Mouse (Mus musculus): ENCODE measurements at regions not wholly inside any gene's neighbourhood (a gene's known extent, or its start where the extent isn't known, plus 50 kb on each side); places are given as distances from the start of the nearest gene placed in this dataset.

DNA sequence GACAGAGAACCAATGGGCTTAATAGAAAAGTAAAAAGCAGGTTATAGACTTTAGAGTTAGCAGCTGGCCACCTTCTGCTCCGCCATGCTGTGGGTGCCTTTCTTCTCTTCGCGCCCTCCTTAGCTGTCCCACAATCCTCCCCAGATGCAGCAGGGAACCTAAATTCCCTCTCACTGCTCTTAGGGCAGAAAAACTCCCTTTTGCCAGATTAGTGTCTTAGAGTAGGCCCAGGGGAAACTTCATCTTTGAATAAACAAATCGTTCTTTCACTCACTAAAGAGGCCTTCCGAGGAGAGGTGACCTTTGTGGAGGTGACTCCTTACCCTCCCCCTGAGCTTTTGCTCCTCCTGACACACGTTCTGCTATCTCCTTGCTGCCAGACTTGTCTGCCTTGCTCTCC is 157.0 kb upstream of the Six2 start:
- DNase-seq (ENCODE audit: low read depth, low spot score) = no peak

DNA sequence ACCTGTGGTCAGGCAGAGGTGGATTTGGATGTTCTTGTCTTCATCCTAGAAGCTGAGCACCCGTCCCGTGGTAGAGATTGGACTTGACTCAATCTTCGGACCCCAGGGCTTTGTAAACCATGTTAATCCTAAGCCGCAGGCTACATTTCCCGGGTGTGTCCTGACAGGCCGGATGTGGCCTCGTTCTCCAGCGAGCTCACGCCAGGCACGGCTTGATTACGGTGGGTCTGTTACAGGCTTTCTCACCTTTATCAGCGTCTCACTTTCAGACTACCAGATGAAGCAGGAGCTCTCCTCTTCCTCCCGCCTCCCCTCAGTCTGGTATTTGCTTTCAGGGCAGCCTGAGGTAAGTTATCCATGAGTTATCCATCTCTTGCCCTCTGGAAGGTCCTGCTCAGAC is 156.4 kb upstream of the Six2 start:
- no peak for DNase-seq (ENCODE audit: low read depth, low spot score)

DNA sequence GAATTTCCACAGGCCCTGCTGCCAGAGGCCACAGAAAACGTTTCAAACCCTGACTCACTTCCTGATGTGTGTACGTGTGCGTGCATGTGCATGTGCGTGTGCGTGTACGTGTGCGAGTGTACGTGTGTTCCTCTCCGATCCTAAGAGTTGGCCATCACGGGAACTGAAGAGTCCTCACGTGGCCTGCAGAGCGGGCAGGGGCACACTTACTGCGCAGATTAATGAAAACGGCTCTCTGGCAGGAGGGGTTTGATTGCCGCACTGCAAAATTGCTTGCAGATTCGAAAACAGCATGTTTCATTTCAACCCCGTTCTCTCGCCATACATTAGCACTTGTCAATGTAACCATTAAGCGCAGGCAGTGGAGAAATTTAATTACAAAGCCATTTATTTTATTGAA is 135.0 kb upstream of the Six2 start:
- no peak for DNase-seq (ENCODE audit: low read depth, low spot score)

DNA sequence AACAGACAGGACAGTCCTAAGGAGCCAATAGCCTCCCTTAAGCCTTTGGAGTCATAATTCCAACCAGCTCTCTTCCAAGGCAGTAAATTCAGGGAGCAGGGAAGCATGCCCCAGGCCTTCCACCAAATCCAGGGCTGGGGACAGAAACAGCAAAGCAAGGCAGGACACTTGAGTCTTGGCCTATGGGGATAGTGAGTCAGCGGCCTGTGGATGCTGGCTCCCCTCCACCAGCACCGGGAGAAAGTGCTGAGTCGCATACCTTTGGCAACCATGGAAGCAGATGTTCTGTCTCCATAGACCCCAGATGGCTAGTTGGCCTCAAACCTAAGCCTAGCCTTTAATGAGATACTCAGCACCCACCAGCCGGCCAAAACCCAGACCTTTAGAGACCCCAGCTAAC is 133.8 kb upstream of the Six2 start:
- no peak for DNase-seq (ENCODE audit: low read depth, low spot score)

DNA sequence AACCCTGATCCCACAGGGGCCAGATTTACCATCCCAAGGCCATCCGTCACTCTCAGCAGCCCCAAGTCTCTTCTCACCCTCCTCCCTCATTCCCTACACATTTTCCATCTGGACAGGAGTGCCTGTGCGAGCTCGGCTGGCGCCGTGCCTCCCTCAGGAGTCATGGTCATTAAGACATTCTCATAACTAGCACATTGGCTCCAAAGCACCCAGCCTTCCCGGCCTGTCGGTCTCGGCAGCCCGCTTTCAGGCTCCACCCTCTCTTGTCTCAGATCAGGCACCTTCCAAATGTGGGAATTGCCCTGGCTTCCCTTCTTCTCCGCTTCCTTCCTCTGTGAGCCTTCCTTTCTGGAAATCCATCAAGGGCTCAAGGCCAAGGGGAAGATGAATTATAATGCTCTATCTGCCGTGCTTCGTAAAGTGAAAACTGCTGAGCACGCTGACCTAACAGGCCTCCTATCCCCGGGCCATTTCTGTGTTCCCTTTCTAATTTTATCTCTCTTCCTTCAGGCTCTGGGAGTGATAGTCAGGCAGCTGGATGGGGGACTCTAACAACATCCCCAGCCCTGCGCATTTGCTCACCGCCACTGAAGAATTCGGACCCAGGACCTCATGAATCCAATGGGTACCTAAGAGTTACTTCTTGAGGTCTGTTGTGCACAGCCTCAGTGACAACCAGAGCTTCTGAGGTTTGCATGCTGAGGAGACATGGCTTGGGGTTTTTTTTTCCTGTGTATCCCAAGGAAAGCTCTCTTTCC is 130.2 kb upstream of the Six2 start:
- DNase-seq (ENCODE audit: low read depth, low spot score) = no peak

DNA sequence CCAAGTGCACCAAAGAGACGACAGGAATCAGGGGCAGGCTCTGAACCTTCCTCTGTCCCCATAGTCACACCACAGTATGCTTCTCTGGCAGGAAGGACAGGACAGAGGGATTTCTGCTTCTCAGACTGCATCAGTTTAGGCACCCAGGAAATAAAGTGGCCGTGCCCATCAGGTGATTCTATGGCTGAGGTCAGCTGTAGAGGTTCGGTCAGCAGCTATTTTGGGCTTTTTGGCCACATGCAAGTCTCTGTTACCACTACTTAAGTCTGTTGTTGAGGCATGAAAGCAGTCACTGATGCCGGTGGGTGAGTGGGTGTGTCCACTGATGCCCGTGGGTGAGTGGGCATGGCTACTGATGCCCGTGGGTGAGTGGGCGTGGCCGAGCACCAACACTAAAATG is 128.4 kb upstream of the Six2 start:
- no peak for DNase-seq (ENCODE audit: low read depth, low spot score)

DNA sequence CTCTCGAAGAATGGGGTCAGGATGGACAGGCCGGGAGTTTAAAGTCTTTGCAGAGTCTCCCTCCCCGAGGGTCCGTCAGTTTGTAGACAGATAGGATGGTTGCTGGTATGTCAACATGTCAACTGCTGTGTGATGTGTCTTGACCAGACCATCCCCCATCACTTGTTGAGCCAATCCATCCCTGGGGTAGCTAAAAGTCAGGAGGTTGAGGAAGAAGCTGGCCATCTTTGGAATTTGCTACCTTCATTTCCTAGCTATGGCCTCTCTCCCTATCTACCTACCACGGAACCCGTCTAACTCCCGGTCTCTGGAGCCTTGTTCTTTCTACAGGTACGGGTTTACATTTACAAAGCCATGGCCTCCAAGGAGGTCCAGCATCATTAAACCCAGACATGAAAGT is 128.0 kb upstream of the Six2 start:
- DNase-seq (ENCODE audit: low read depth, low spot score) = no peak

DNA sequence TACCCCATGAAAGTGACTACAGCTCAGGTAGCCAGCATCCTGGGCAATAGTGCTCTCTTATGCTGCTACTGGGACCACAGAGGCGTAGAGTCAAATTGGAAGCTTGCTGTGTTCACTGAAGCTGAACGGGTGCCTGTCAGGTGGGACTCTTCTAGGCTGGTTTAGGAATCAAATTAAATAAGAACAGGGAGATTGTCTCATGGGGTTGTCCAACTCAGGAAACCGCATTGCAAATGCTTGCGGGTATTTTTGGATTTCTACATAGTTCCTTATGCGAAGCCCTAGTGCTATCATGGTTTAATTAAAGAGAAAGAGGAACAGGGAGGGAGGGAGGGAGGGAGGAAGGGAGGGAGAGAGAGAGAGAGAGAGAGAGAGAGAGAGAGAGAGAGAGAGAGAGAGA is 120.5 kb upstream of the Six2 start:
- no peak for DNase-seq (ENCODE audit: low read depth, low spot score)

DNA sequence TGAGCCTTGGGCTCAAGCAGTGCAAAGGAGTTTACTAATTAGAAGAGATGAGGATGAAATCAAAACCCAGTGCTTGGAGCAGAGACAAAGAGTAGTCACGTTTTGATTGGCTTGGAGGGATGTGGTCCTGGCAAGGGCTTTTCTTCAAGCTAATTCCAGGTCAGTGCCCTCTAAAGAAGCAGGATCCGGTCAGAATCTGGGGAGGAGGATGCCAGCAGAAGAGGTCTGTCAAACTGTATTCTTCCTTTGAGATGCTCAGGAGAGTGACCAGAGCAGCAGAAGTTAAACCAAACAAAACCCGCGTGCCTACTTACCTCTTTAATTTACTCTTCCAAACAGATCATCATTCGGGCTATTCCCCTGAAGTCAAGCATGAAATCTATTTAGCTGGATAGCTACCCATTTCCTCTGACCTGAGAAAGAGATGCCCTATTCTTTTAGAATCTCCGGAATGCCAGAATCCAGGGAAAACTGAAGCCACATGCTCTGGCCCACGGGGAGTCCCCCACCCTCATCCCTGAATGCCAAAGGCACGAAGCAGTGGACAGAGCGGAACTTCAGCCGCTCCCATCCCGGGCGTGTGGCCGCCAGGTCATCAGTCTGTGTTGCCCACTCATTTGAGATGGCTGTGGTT is 117.8 kb upstream of the Six2 start:
- no peak for DNase-seq (ENCODE audit: low read depth, low spot score)

DNA sequence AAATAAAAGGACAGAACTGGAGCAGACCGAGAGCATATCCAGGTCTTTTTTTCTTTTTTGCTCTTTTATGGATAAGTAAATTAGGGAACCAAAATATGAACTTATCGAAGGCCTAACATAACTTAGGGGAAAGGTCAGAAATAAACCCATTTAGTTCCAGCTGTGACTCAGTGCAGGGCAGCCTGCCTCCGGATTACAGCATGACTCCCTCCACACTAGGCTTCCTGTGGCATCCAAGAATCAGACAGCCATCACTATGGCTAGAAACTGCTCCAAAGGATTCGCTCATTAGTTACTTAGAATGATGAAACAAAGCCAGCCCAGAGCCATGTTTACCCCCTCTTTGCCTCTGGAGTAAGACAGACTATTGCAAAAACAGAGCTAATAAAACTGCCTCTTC is 116.6 kb upstream of the Six2 start:
- no peak for DNase-seq (ENCODE audit: low read depth, low spot score)

DNA sequence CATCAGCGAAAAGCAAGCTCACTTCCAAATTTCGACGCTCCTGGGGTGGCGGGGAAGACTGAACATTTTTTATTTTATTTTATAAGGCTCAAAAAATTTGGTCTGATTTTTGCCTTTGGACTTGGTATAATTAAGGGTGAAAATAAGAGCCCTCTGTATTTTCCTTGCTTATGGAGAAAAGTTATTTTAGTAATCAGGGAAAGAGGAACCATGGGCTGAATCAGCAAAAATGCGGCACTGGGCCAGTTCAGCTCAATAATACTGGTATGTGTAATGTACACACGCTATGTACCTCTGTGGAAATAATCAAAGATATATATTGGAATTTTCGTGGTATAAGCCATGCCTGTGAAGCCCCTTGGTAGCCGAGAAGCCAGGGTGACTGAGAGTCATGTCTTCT is 113.7 kb upstream of the Six2 start:
- no peak for DNase-seq (ENCODE audit: low read depth, low spot score)

DNA sequence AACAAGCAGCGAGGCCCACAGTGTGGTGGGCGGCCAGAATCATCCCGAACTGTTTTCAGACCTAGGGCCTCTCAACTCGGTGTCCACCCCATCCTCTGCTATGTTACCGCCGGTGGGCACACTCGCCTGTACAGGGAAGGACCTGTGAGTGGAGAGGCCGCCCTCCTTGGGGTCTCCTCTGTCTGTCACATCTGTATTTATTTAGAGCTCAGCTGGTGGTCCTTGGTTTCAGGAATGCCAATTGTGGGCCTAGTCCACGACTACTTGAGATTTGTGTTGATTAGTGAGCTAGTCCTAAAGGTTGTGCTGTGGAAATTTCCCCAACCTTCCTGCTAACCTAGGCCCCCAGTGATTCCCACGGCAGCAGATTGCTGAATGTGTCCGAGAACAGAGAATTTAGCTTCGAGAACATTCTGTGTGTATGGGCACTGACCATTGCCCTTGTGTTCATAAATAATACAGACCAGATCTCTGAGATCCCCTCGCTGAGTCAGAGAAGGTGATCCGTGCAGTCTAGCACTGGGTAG is 113.1 kb upstream of the Six2 start:
- no peak for DNase-seq (ENCODE audit: low read depth, low spot score)

DNA sequence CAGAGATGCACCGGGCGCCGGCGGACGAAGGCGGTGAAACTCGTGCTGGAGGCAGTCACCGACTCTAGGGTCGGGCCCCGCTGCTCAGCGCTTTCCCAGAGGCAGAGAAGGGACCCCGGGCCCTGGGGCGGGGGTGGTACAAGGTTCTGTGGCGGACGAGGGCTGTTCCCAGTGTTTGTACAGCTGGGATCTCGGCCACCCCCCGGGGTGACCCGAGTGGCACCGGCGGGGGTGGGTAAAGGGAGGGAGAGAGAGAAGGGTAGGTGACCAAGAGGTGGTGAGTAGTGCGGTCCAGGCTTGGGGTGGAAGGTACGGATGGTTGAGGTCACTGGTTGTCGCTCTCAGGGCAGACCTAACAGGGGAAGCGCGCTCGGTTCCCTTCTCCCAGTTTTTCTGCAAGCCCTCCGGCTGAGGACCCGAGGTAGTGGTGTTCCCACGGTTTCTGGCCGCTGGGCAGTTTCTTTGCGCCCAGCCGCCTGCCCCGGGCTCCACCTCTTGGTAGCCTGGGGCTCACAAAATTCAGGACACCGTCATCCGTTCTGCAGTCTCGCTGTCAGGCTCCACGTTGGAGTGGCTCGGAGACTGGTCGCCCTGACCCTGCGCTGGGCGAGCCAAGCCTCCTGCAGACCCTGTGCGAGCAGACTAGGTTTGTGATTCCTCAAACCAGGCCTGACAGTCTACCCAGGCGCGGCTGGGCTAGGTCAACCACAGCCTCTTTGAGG is 112.4 kb upstream of the Six2 start:
- DNase-seq (ENCODE audit: low read depth, low spot score) = no peak

DNA sequence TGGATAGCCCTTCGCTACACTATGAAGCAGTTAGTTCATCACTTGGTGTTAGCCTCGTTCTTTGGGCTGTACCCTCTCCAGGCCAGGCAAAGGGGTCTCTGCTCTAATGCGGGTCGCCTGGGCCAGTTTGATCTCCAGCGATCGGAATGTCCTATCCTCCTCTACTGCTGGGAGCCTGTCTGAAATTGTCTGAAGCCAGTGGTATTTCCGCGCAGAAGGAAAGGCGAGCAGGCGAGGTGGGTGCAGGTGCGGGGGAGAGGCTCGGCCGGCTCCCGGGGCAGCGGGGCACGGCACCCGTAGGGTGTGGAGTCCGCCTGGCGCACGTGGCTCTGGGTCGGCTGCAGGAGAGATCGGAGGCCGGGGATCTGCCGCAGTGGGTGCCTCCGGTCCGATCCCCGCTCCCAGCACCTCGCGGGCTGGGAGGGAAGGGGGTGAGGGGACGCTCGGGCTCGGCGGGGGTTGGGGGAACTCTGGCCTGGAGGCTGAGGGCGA is 111.8 kb upstream of the Six2 start:
- DNase-seq (ENCODE audit: low read depth, low spot score) = no peak

DNA sequence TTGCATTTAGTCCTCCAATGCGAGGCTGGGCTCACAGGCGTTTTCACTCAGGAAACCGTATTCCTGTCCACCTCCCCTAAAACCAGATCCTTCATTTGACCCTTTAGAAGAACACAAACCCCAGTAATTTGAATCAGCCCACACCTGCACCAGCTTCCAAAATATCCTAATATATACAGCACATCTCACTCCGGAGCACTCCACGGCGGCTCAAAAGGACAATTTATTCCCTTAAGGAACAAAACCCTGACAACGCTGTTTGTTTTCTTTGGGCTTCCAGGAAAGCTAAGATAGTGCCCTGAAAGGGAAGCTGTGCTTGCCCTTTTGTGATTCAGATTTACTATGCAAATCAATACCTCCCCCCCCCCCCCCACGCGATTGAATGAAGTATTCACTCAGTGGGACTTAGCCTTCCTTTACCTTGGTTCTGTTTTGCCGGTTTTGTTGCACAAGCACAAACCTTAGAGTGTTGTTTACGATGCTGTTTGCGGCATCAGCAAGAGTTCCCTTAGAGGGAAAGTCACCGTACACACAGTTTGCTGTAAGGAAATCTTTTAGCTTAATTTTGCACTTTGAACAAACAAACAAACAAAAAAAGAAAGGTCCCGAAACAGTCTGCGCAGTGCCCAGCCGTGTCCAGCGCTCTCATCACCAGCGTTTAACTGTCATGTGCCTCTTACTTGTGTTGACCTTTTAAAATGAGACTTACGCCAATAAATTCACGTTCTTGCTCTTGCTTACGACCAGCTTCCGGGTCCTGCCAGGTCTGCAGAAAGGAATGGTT is 111.2 kb upstream of the Six2 start:
- no peak for DNase-seq (ENCODE audit: low read depth, low spot score)

DNA sequence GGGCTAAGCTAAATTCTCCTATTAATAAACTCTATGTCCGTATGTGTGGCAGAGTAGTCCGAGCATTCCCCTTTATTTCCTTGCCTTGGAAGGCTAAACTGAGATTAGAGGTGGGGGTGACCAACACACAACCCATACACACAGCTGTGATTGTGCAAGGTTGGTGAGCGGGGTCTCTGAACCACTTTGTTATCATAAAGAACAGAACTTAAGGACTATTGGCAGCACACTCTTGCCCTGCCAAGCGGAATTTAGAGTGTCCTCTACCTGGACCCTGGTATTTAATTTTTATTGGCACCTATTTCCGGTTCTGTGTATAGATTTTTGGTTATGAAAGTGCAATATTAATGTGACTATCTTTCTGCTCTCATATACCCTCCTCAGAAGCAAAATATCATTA is 109.7 kb upstream of the Six2 start:
- DNase-seq (ENCODE audit: low read depth, low spot score) = no peak

DNA sequence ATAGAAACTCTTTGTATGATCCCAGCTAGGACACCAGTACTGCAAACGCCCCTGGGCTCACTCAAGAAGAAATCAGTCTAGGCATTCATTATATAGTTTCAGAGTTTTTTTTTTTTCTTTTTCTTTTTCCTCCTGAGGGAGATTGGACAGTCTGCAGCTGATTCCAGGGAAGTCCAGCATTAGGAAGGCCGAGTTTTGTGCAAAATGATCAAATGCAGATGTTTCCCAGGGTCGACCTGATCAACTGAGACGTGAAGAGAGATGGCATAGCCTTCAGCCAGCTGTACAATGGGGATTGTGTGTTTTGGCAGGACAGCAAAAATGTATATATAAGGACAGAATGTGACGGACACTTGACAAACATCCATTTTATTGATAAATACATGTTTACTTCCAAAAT is 107.7 kb upstream of the Six2 start:
- DNase-seq (ENCODE audit: low read depth, low spot score) = no peak

DNA sequence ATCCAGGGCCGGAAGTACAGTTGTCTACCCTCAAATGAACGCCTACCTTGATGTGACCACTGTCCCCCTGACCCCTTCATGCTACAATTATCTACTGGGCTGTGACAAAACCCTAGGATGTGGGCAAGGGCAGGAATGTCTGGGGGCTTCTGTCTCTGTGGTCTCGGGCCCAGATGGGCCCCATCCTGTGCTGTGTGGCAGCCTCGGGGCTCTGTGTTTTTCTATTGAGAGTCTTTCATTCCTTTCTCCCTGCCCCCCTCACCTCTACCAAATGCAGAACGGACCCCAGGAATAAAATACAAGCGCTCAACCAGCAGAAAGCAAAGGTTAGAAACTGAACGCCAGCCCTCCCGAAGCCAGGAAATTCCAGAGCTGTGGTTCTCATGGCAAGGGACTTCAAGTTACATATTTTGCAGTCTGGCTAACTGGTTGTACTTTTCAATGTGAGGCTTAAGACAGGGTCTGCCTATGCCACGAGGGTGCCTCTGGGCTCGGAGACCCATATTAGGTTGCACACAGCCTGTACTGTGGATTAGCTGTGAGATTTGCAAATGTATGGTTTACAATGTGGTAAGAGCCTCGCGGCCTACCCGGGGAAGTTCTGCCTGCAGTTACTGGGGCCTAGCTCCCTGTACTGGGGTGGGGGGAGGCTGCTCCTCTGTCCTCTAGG is 97.7 kb upstream of the Six2 start:
- no peak for DNase-seq (ENCODE audit: low read depth, low spot score)

DNA sequence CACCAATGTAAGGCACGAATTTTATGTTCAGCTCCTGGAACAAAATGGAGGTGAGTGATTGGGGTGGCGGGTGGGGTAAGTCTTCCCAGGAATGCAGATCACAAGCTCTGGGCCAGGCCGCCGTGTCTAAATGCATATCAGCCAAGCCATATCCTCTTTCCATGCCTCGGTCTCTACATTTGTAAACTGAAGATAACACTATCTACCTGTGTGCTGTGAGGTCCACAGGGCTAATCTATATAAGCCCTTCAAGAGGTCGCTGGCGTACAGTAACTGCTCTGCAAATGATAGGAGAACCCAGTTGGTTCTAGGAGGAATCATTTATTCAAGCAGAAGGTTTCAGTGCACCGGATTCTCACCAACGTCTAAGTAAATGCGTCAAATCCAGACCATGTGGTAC is 92.4 kb upstream of the Six2 start:
- no peak for DNase-seq (ENCODE audit: low read depth, low spot score)

DNA sequence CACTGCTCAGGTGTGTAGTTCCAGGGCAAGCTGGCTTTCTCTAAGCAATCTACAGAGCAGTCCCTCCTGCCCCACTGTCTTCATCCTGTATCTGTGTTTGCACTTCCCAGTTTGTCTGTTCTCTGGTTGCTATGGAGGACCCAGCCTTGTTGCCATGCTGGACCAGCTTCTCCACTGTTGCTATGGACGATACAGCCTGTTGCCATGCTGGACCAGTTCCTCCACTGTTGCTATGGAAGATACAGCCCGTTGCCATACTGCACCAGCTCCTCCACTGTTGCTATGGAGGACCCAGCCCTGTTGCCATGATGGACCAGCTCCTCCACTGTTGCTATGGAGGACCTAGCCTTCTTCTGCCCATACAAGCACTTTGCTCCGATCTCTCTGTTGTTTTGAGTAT is 88.8 kb upstream of the Six2 start:
- no peak for DNase-seq (ENCODE audit: low read depth, low spot score)

DNA sequence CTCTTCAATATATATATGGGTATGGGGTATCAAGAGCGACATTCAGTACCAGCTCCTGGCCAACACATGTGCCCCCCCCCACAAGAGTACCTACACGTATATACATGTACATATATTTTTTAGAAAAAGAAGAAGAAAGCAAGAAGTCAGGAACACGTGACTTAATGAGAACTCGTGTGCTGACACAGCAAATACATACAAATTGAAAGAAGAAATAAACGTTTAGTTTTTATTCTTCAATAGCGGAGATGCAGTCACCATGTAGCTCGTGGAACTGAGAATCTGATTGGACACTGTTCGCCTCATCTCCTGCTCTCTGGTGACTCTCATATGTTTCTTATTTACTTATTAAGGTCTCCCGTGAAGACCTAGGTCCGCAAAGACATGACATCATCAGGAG is 80.3 kb upstream of the Six2 start:
- DNase-seq (ENCODE audit: low read depth, low spot score) = no peak

Measured in A20 (cell line).